ENCODE assay signal across 8 mouse cellular contexts in the genomic region with DNA sequence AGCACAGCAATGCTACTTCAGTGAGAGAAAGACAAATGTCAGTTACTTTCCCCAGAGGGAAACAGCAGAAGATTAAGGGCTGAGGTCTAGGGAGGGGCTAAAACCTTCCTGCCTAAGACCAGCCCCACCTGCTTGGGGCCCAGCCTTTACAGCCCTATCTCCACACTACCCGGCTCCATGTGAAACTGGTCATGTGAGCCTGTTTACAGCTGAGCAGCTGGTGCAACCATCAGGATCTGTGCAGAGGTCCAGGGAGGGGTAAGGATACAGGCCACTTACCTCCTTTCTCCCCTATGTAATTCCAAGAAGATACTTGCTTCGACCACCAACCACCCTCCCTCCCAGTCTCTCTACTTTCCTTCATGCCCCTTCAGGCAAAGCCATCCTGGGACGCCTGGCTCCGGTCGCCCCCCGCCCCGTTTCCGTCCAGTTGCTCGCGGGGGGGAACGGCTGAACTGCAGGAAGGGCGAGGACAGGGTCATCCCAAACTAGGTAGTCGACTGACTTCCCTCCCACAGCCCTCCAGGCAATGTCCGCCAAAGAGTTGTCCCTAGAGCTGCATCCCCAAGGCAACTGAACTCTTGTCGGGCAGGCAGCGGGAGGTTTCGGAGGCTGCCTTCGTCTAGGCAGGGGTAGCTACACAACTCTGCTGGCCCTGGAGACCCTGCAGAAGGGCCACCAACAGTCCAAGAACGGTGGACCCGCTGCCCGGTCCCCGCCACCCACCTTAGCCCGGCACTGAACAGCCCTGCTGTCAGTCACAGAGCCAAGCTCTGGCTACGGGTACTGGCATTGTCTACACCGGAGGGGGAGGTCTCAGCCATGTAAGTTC. TPM values are rescaled to one million over a fixed set of nuclear protein-coding genes. Genes with fewer than 3 reads are reported as not detected.
DNase-seq lines count a peak whose midpoint lies in the region; ATAC-seq and TF ChIP-seq lines count a peak whose summit lies in the region.

No protein-coding gene starts in this region.

- peak; percentile 75; the same call in 1 of the 2 replicates for ATAC-seq in embryonic facial prominence, embryonic 13.5 days (ENCODE audit: insufficient number of reproducible peaks, insufficient read depth, low FRiP score, low TSS enrichment, low read depth)
- ATAC-seq in heart, embryonic 13.5 days (ENCODE audit: extremely low read depth, insufficient number of reproducible peaks, low FRiP score, low TSS enrichment) = peak; percentile 71
- ATAC-seq in kidney, embryonic 15.5 days (replicated peaks; ENCODE audit: low FRiP score) = peak; percentile 81

- H3K4me1 ChIP-seq in E14TG2a.4 (replicated peaks; ENCODE audit: low read depth, low read length) = peaks cover 8% of the 10 kb centered on the region; the same call in 1 of the 2 replicates
- H3K4me1 ChIP-seq in embryonic facial prominence, embryonic 13.5 days = no peaks in the 10 kb centered on the region
- peaks cover 9% of the 10 kb centered on the region; the same call in 1 of the 2 replicates for H3K4me1 ChIP-seq in heart, embryonic 13.5 days
- H3K4me1 ChIP-seq in kidney, embryonic 15.5 days = no peaks in the 10 kb centered on the region

- H3K36me3 ChIP-seq in E14TG2a.4 (ENCODE audit: insufficient read depth, low read length) = no peaks in the 10 kb centered on the region
- H3K36me3 ChIP-seq in embryonic facial prominence, embryonic 13.5 days = no peaks in the 10 kb centered on the region
- H3K36me3 ChIP-seq in heart, embryonic 13.5 days = no peaks in the 10 kb centered on the region
- no peaks in the 10 kb centered on the region for H3K36me3 ChIP-seq in kidney, embryonic 15.5 days

- WGBS in embryonic facial prominence, embryonic 13.5 days = 26% methylated on average over 25 of the region's 25 CpGs
- WGBS in heart, embryonic 13.5 days = 21% methylated on average over 25 of the region's 25 CpGs
- 21% methylated on average over 25 of the region's 25 CpGs for WGBS in kidney, embryonic 15.5 days

- DNase-seq in adrenal gland, postnatal 25 days = peak; percentile 1
- peak; percentile 12 for DNase-seq in lung, postnatal 25 days (ENCODE audit: low spot score)
- peak; percentile 0 for DNase-seq in right cerebral cortex, adult 18-20 months
- no peak for DNase-seq in layer of hippocampus, adult 9-10 months (ENCODE audit: low spot score)

- H3K9me3 ChIP-seq in E14TG2a.4 (ENCODE audit: low read length) = no peaks in the 10 kb centered on the region
- H3K9me3 ChIP-seq in embryonic facial prominence, embryonic 13.5 days = no peaks in the 10 kb centered on the region
- no peaks in the 10 kb centered on the region for H3K9me3 ChIP-seq in heart, embryonic 13.5 days
- H3K9me3 ChIP-seq in kidney, embryonic 15.5 days (replicated peaks) = no peaks in the 10 kb centered on the region

- H3K4me3 ChIP-seq in E14TG2a.4 (replicated peaks; ENCODE audit: low read length) = peak overlapping the region; percentile 86
- peak overlapping the region; percentile 59 for H3K4me3 ChIP-seq in embryonic facial prominence, embryonic 13.5 days
- peak overlapping the region; percentile 73 for H3K4me3 ChIP-seq in heart, embryonic 13.5 days
- H3K4me3 ChIP-seq in kidney, embryonic 15.5 days (replicated peaks) = peak overlapping the region; percentile 57

- TF ChIP-seq CTCF in E14TG2a.4 (conservative IDR thresholded peaks at IDR 0.05; ENCODE audit: low read length) = no peak

- H3K27me3 ChIP-seq in E14TG2a.4 (ENCODE audit: insufficient read depth, low read length) = no peaks in the 10 kb centered on the region
- no peaks in the 10 kb centered on the region for H3K27me3 ChIP-seq in embryonic facial prominence, embryonic 13.5 days
- H3K27me3 ChIP-seq in heart, embryonic 13.5 days (replicated peaks) = no peaks in the 10 kb centered on the region
- H3K27me3 ChIP-seq in kidney, embryonic 15.5 days = no peaks in the 10 kb centered on the region

- H3K4me2 ChIP-seq in embryonic facial prominence, embryonic 13.5 days = peak overlapping the region; percentile 58
- H3K4me2 ChIP-seq in heart, embryonic 13.5 days = peak overlapping the region; percentile 71
- peak overlapping the region; percentile 64 for H3K4me2 ChIP-seq in kidney, embryonic 15.5 days

- peak overlapping the region; percentile 77 for H3K27ac ChIP-seq in embryonic facial prominence, embryonic 13.5 days
- peak overlapping the region; percentile 91 for H3K27ac ChIP-seq in heart, embryonic 13.5 days (replicated peaks)
- peak overlapping the region; percentile 83 for H3K27ac ChIP-seq in kidney, embryonic 15.5 days

- peak overlapping the region; percentile 81 for H3K9ac ChIP-seq in embryonic facial prominence, embryonic 13.5 days
- H3K9ac ChIP-seq in heart, embryonic 13.5 days = peak overlapping the region; percentile 89
- H3K9ac ChIP-seq in kidney, embryonic 15.5 days = peak overlapping the region; percentile 53

RNA-seq across cellular contexts. Expression of a gene that starts 0.6 kb away (rescaled TPM):
- 20.0 and 20.6 TPM in 2 replicates for total RNA-seq in adrenal gland, postnatal 25 days (2021)
- 37.7 and 38.4 TPM in 2 replicates for polyA plus RNA-seq in embryonic facial prominence, embryonic 13.5 days (2015; fragmentation: Nextera tagmentation; extraction: Ambion mirVana)
- polyA plus RNA-seq in heart, embryonic 13.5 days (2015; fragmentation: Nextera tagmentation; extraction: Ambion mirVana) = 45.3 and 55.7 TPM in 2 replicates
- polyA plus RNA-seq in kidney, embryonic 15.5 days (2015; fragmentation: Nextera tagmentation; extraction: Ambion mirVana) = 38.9 and 45.2 TPM in 2 replicates
